Mouse (Mus musculus) layer of hippocampus, adult 11-12 months (tissue): ENCODE results near the gene Prss3.
"Not testable (repeated sequence)": the region's sequence is repeated elsewhere in the genome, so short reads cannot be mapped to it uniquely, and the experiment has no call there.

Experiments used
- DNase-seq: peaks from one replicate; pipeline ENCODE4 v3.0.0; 2022; ENCODE audit warnings: low spot score

Prss3 gene

GRCm38 (mm10) chr6:41377578-41377977 is at the start of gene Prss3:
Gene Prss3 (minus strand): TSS chr6:41377678.
- DNase-seq = not testable (repeated sequence)

- not testable (repeated sequence) for DNase-seq
Observed at GRCm38 (mm10) chr6:41392056-41392455, 14.6 kb upstream of the Prss3 start, which contains the start of gene Gm5771. Gene Gm5771 (plus strand): TSS chr6:41392356.

- not testable (repeated sequence) for DNase-seq
Observed at GRCm38 (mm10) chr6:41391640-41392039, 14.2 kb upstream of the Prss3 start.

GRCm38 (mm10) chr6:41386781-41387180 is 9.3 kb upstream of the Prss3 start:
- no peak for DNase-seq

DNA sequence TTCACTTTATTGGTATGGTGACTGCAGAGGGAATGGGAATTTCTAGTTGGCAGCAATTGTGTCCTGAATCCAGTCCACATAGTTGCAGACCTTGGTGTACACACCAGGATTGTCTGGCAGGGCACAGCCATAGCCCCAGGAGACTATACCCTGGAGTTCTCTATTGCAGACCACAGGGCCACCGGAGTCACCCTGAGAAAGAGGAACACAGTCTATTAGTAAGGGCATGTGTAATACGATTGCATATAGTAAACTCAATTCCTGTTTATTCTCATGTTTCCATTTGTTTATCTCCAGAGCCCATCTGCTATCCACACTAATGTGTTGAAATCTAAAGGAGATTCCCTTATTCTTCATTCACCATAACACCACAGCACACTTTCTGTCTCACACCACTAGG is 3.7 kb downstream of the Prss3 start:
- not testable (repeated sequence) for DNase-seq

DNA sequence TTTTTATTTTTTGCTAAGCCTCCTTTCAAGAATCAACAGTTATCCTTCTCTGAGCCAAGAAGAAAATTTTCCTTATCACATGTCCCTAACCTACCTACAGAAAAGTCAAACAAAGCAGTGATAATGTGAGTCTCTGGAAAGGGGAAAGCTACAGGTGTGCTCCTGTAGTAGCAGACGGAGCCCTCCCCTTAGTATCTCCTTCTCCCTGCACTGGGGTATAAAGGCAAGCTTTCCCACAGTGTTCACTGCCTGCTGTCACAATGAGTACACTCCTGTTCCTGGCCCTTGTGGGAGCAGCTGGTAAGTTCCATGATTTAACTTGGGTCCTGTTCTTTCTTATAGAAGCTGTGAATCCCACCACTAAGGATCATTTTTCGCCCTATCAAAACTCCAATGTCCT is 23.5 kb downstream of the Prss3 start, which contains the start of gene Try10:
Try10 (plus strand) TSS at position 174 of the 400 bp plus-strand sequence.
- no peak for DNase-seq
